Mouse (Mus musculus): ENCODE results near the gene Frmd7. TPM values are rescaled to one million over a fixed set of nuclear protein-coding genes. Genes with fewer than 3 reads are reported as not detected.

The Frmd7 gene
- polyA plus RNA-seq, 1 experiment from 2014 or later: 0.32 TPM

Other genes starting within 250 kb of the Frmd7 start
- 0.84 and 1.6 TPM in 2 replicates for gene Stk26, start 101.7 kb downstream of the Frmd7 start, polyA plus RNA-seq (2015; fragmentation: Nextera tagmentation; extraction: Ambion mirVana)
- gene Rap2c, start 75.3 kb upstream of the Frmd7 start, polyA plus RNA-seq (2015; fragmentation: Nextera tagmentation; extraction: Ambion mirVana): 13.7 and 13.9 TPM in 2 replicates